Mouse (Mus musculus): ENCODE results near the gene Ereg. TPM values are rescaled to one million over a fixed set of nuclear protein-coding genes. Genes with fewer than 3 reads are reported as not detected.
A peak's percentile ranks its signal among the peaks of the same experiment; 100 is the strongest.

Gene Ereg
- polyA plus RNA-seq, 1 experiment from 2014 or later = not detected

- H3K9me3 ChIP-seq = no peaks in the 10 kb centered on the region
- DNase-seq (ENCODE audit: low spot score) = no peak
- no peaks in the 10 kb centered on the region for H3K4me1 ChIP-seq
- no peaks in the 10 kb centered on the region for H3K27me3 ChIP-seq (replicated peaks; ENCODE audit: low read depth, poor library complexity, severe bottlenecking)
- H3K4me3 ChIP-seq = no peak overlapping the region
- no peak overlapping the region for H3K27ac ChIP-seq (replicated peaks)
- H3K36me3 ChIP-seq (replicated peaks) = no peaks in the 10 kb centered on the region
Measured at GRCm38 (mm10) chr5:91118618-91119017, 44.2 kb downstream of the Ereg start.

- Histone ChIP-seq H3K4me1 (no peaks in the 10 kb centered on the region), H3K36me3 (replicated peaks) (no peaks in the 10 kb centered on the region), H3K4me3 (no peak overlapping the region), H3K27ac (replicated peaks) (no peak overlapping the region), H3K9me3 (no peaks in the 10 kb centered on the region), H3K27me3 (replicated peaks; ENCODE audit: low read depth, poor library complexity, severe bottlenecking) (no peaks in the 10 kb centered on the region)
- 82% methylated on average over 4 of the region's 4 CpGs for WGBS
- no peak for DNase-seq (ENCODE audit: low spot score)
Measured at GRCm38 (mm10) chr5:91123404-91123803, 49.0 kb downstream of the Ereg start.

GRCm38 (mm10) chr5:91124140-91124539, 49.7 kb downstream of the Ereg start:
- no peak overlapping the region for H3K27ac ChIP-seq (replicated peaks)
- 92% methylated on average over 2 of the region's 2 CpGs for WGBS
- no peaks in the 10 kb centered on the region for H3K27me3 ChIP-seq (replicated peaks; ENCODE audit: low read depth, poor library complexity, severe bottlenecking)

GRCm38 (mm10) chr5:91126623-91127022, 52.2 kb downstream of the Ereg start:
- WGBS = 90% methylated on average over 1 of the region's 1 CpGs
- Histone ChIP-seq H3K9me3 (no peaks in the 10 kb centered on the region), H3K27ac (replicated peaks) (no peak overlapping the region), H3K4me1 (no peaks in the 10 kb centered on the region), H3K27me3 (replicated peaks; ENCODE audit: low read depth, poor library complexity, severe bottlenecking) (no peaks in the 10 kb centered on the region), H3K36me3 (replicated peaks) (no peaks in the 10 kb centered on the region), H3K4me3 (no peak overlapping the region)
- DNase-seq (ENCODE audit: low spot score) = no peak

More at GRCm38 (mm10) chr5:91124140-91124539, 49.7 kb downstream of the Ereg start:
- no peaks in the 10 kb centered on the region for H3K36me3 ChIP-seq (replicated peaks)
- no peak overlapping the region for H3K4me3 ChIP-seq
- H3K9me3 ChIP-seq = no peaks in the 10 kb centered on the region
- H3K4me1 ChIP-seq = no peaks in the 10 kb centered on the region
- DNase-seq (ENCODE audit: low spot score) = no peak

GRCm38 (mm10) chr5:91134961-91135360, 60.5 kb downstream of the Ereg start:
- 46% methylated on average over 1 of the region's 1 CpGs for WGBS
- H3K4me1 ChIP-seq = peaks cover 12% of the 10 kb centered on the region
- no peak overlapping the region for H3K4me3 ChIP-seq
- no peak overlapping the region for H3K27ac ChIP-seq (replicated peaks)
- no peaks in the 10 kb centered on the region for H3K36me3 ChIP-seq (replicated peaks)
- peaks cover 22% of the 10 kb centered on the region for H3K27me3 ChIP-seq (replicated peaks; ENCODE audit: low read depth, poor library complexity, severe bottlenecking)
- H3K9me3 ChIP-seq = no peaks in the 10 kb centered on the region
- no peak for DNase-seq (ENCODE audit: low spot score)

- H3K4me1 ChIP-seq = peaks cover 12% of the 10 kb centered on the region
- WGBS = 3% methylated on average over 7 of the region's 7 CpGs
- peak; percentile 20 for DNase-seq (ENCODE audit: low spot score)
- H3K27me3 ChIP-seq (replicated peaks; ENCODE audit: low read depth, poor library complexity, severe bottlenecking) = peaks cover 38% of the 10 kb centered on the region
- H3K36me3 ChIP-seq (replicated peaks) = no peaks in the 10 kb centered on the region
- peak overlapping the region; percentile 69 for H3K4me3 ChIP-seq
- no peak overlapping the region for H3K27ac ChIP-seq (replicated peaks)
- no peaks in the 10 kb centered on the region for H3K9me3 ChIP-seq
Measured at GRCm38 (mm10) chr5:91138970-91139369, 64.5 kb downstream of the Ereg start.

- Histone ChIP-seq H3K36me3 (replicated peaks) (no peaks in the 10 kb centered on the region), H3K27me3 (replicated peaks; ENCODE audit: low read depth, poor library complexity, severe bottlenecking) (peaks cover 38% of the 10 kb centered on the region), H3K4me3 (peak within 1 kb of the TSS; percentile 69), H3K27ac (replicated peaks) (peak within 1 kb of the TSS; percentile 14), H3K4me1 (peaks cover 12% of the 10 kb centered on the region), H3K9me3 (no peaks in the 10 kb centered on the region)
- WGBS = under 1% methylated on average over 44 of the region's 44 CpGs
- DNase-seq (ENCODE audit: low spot score) = peak; percentile 71
Measured at GRCm38 (mm10) chr5:91139446-91139873, 65.0 kb downstream of the Ereg start, which contains the start of gene Areg. TSS of gene Areg (plus strand) at chr5:91139599.

- H3K4me3 ChIP-seq = no peak overlapping the region
- no peak for DNase-seq (ENCODE audit: low spot score)
- peaks cover 38% of the 10 kb centered on the region for H3K27me3 ChIP-seq (replicated peaks; ENCODE audit: low read depth, poor library complexity, severe bottlenecking)
- H3K4me1 ChIP-seq = peaks cover 12% of the 10 kb centered on the region
- no peak overlapping the region for H3K27ac ChIP-seq (replicated peaks)
- no peaks in the 10 kb centered on the region for H3K9me3 ChIP-seq
- H3K36me3 ChIP-seq (replicated peaks) = no peaks in the 10 kb centered on the region
- WGBS = 46% methylated on average over 13 of the region's 13 CpGs
Measured at GRCm38 (mm10) chr5:91140896-91141448, 66.5 kb downstream of the Ereg start.

Other genes with a start within 250 kb of the Ereg start
- gene Cxcl1, start 183.4 kb upstream of the Ereg start, polyA plus RNA-seq (2016; fragmentation: Nextera tagmentation; extraction: Ambion mirVana) = 0.10 TPM in 1 of 2 replicates, not detected in the other
- not detected in 2 replicates for gene Cxcl2, start 170.8 kb upstream of the Ereg start, polyA plus RNA-seq (2016; fragmentation: Nextera tagmentation; extraction: Ambion mirVana)
- 53.2 and 58.7 TPM in 2 replicates for gene Mthfd2l, start 143.5 kb upstream of the Ereg start, polyA plus RNA-seq (2016; fragmentation: Nextera tagmentation; extraction: Ambion mirVana)
- 0.30 and 0.45 TPM in 2 replicates for gene Epgn, start 47.2 kb upstream of the Ereg start, polyA plus RNA-seq (2016; fragmentation: Nextera tagmentation; extraction: Ambion mirVana)
- gene Areg, start 65.0 kb downstream of the Ereg start, polyA plus RNA-seq (2016; fragmentation: Nextera tagmentation; extraction: Ambion mirVana) = 0.16 TPM in 1 of 2 replicates, not detected in the other